Mouse (Mus musculus) small intestine, adult 2 months (tissue): Measurements from ENCODE around the gene Prpf40b.

Source experiments
- CTCF ChIP-seq: fragments of 200-500 bp; IDR thresholded peaks from 2 replicates; pipeline ENCODE4 v1.5.1; 2012; ENCODE audit warnings: low read depth, mild to moderate bottlenecking, control low read depth, inconsistent platforms, low read length, moderate library complexity, mixed read lengths; ENCODE audit not compliant: insufficient replicate concordance, insufficient read length; ENCODE audit errors: extremely low read depth
- POLR2A ChIP-seq: fragments of 200-500 bp; IDR thresholded peaks from 2 replicates; pipeline ENCODE4 v1.6.1; 2012; ENCODE audit warnings: low read depth, mild to moderate bottlenecking, control low read depth, inconsistent platforms, low read length, moderate library complexity

DNA sequence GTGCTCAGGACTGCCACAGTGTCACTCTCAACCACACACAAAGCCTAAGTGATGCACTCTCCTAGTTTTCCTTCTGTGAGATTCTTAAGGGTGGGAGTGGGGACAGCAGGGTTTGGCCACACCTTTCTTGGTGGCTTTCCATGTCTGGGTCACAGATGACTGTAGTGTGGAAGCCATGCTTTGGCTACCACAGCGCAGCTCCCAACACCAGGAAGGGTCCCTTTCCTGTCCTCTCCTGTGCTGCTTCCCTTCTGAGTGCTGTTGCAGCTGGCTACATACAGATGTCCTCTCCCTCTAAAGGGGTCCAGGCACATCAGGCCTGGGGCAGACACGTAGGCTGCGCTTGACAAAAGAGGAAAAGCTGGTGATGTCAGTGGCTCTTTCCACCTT lies 38.8 kb downstream of the Prpf40b start:
- TF ChIP-seq POLR2A (no peak), CTCF (no peak)
